Mouse (Mus musculus): ENCODE results near the gene Gm20388. TPM values are rescaled to one million over a fixed set of nuclear protein-coding genes. Genes with fewer than 3 reads are reported as not detected.
A peak's percentile ranks its signal among the peaks of the same experiment; 100 is the strongest.
"Not testable (repeated sequence)": the region's sequence is repeated elsewhere in the genome, so short reads cannot be mapped to it uniquely, and the experiment has no call there.

Gm20388 gene
- polyA plus RNA-seq, 1 experiment from 2014 or later = not detected

DNA sequence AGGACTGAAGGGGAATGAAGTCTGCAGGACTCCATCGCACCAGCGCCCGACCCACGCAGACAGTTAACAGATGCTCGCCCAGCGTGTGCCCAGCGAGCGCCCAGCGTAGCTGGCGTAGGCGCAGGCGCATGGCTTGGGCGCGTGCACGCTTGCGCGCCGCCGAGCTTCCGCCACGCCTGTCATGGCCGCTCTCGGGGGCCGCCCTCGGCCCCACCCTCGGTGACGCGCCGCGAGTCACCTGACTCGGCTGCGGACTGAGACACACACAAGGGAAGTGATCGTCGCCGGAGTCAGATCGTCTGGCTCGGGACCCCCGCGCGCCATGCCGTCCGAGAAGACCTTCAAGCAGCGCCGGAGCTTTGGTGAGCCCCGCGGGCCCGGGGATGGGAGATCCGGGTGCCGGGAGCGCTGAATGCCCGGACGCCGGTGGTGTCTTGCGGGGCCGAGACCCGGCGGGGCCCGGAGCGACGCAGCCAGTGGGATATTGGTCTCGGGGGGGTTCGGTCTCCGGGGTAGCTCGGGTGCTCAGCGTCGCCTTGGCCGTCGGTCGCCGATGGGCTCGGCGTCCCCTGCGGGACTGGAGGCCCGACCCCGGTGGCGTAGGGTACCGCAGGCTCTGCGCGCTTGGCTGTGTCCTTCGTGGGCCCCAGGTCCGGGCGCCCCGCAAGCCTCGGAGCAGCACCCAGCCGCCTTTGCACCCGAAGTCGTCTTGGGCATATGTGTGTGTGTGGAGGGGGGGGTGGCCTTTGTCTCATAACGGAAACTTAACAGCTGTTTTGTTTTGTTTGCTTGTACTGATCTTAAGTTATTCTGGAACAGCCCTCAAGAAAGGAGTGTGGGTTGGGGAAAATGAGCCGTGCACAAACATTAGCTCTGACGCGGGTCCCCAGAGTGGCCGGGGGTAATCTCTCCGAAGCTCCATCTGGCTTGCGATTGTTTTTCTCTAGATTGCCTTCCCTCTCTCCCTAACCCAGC lies 1679.8 kb downstream of the Gm20388 start, which contains the start of gene Map1lc3b:
Map1lc3b (plus strand) TSS at position 159 of the 975 bp plus-strand sequence.
- TF ChIP-seq CTCF (IDR thresholded peaks at IDR 0.05; ENCODE audit: low read depth) = peak; percentile 11; the same call in 1 of the 2 replicates
- no peaks in the 10 kb centered on the region for H3K27me3 ChIP-seq (replicated peaks; ENCODE audit: control insufficient read depth, insufficient read depth, low read length)
- peaks cover 14% of the 10 kb centered on the region for H3K4me1 ChIP-seq (replicated peaks; ENCODE audit: control insufficient read depth, insufficient read depth, low read length)
- peak; percentile 88 for ATAC-seq
- WGBS = under 1% methylated on average over 92 of the region's 94 CpGs
- H3K27ac ChIP-seq (ENCODE audit: low read depth, low read length) = peak within 1 kb of the TSS; percentile 84
- H3K9me3 ChIP-seq (ENCODE audit: control insufficient read depth) = no peaks in the 10 kb centered on the region
- peak within 1 kb of the TSS; percentile 84 for H3K4me3 ChIP-seq (ENCODE audit: low read depth, low read length)
- peak within 1 kb of the TSS; percentile 73 for H3K4me2 ChIP-seq (replicated peaks; ENCODE audit: low read depth)
- peak within 1 kb of the TSS; percentile 86 for H3K9ac ChIP-seq (ENCODE audit: low read depth, low read length)
- H3K36me3 ChIP-seq (ENCODE audit: control insufficient read depth, insufficient read depth) = peaks cover 22% of the 10 kb centered on the region

DNA sequence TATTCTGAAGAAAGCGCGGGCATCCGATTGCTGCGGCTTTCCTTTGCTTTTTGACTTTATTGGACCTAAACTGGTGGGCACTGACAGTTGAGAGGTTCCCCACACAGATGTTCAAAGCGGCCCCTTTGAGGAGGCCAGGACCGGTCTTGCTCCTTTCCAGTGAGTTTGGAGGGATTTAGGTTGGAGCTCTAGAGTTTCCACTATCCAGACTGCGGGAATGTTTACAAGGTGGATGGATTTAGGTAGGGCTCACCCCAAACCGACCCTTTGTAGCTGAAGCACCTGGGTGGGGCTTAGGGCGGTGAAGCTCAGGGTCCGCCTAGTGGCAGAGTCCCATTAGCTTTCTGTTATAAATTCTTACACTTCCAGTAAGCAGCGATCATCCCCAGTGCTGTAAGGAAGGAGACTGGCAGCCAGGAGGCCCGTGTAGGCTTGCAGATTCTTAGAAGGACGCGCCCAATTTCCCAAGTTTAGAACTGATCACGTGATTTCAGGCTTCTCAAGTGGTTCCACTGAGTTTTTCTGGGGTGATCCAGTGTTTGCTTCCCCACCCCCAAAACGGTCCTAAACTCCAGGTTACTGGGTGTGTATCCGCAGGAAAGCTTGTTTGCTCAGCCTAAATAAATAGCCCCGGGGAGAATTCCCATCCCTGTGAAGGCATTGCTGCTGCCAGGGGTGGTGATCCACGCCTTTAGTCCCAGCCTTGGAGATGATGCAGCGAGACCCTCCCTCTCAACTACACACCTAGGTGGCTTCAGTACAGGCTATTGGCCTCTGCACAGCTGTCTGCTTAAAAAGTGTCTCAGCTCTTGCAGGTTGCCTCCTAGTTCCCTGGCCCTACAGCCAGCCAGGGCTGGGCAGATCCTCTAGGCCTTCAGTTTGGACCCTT lies 1680.8 kb downstream of the Gm20388 start:
- H3K27ac ChIP-seq (ENCODE audit: low read depth, low read length) = peak overlapping the region; percentile 84
- peak overlapping the region; percentile 84 for H3K4me3 ChIP-seq (ENCODE audit: low read depth, low read length)
- H3K9me3 ChIP-seq (ENCODE audit: control insufficient read depth) = no peaks in the 10 kb centered on the region
- TF ChIP-seq CTCF (IDR thresholded peaks at IDR 0.05; ENCODE audit: low read depth) = peak; percentile 71
- 7% methylated on average over 20 of the region's 20 CpGs for WGBS
- H3K27me3 ChIP-seq (replicated peaks; ENCODE audit: control insufficient read depth, insufficient read depth, low read length) = no peaks in the 10 kb centered on the region
- peaks cover 14% of the 10 kb centered on the region for H3K4me1 ChIP-seq (replicated peaks; ENCODE audit: control insufficient read depth, insufficient read depth, low read length)
- peak; percentile 30 for ATAC-seq
- peaks cover 31% of the 10 kb centered on the region for H3K36me3 ChIP-seq (ENCODE audit: control insufficient read depth, insufficient read depth)
- peak overlapping the region; percentile 73 for H3K4me2 ChIP-seq (replicated peaks; ENCODE audit: low read depth)
- H3K9ac ChIP-seq (ENCODE audit: low read depth, low read length) = peak overlapping the region; percentile 86

DNA sequence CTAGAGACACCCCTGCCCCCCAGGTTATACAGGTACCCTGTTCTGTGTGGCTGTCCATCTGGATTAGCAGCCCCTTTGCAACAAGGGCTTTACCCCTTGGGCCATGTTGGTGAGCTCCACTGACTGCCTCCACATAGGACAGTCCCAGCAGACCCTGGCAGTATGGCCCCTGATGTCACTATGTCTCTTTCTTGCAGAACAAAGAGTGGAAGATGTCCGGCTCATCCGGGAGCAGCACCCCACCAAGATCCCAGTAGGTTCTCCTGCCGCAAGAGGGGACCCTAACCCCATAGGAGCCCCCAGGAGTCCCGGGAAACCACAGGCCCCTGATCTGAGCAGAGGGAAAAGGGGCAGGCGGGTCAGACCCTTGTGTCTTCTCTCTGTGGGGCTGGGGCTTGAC lies 1682.7 kb downstream of the Gm20388 start:
- 92% methylated on average over 5 of the region's 5 CpGs for WGBS
- Histone ChIP-seq H3K4me1 (replicated peaks; ENCODE audit: control insufficient read depth, insufficient read depth, low read length) (peaks cover 14% of the 10 kb centered on the region), H3K27me3 (replicated peaks; ENCODE audit: control insufficient read depth, insufficient read depth, low read length) (no peaks in the 10 kb centered on the region), H3K4me2 (replicated peaks; ENCODE audit: low read depth) (no peak overlapping the region), H3K9ac (ENCODE audit: low read depth, low read length) (no peak overlapping the region), H3K36me3 (ENCODE audit: control insufficient read depth, insufficient read depth) (peaks cover 45% of the 10 kb centered on the region), H3K27ac (ENCODE audit: low read depth, low read length) (no peak overlapping the region), H3K4me3 (ENCODE audit: low read depth, low read length) (no peak overlapping the region), H3K9me3 (ENCODE audit: control insufficient read depth) (no peaks in the 10 kb centered on the region)
- TF ChIP-seq CTCF (IDR thresholded peaks at IDR 0.05; ENCODE audit: low read depth) = no peak
- no peak for ATAC-seq

DNA sequence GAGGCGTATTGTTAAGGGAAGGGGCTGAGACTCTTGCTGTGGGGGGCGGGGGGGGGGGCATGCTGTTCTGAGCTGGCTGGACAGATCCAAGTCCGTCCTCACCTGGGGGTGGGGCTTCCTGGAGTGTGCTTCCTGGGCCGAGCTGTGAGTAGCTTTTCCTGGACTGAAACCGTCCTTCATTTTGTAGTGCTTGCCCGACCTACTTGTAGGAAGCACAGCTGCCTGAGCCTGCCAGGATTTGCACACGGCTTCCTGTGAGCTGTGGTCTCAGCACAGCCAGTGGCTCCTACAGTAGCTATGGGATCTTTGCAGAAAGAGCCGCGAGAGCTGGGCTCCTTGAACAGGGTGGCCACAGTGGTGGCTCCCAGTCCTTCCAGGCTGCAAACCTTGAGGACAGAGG lies 1683.3 kb downstream of the Gm20388 start:
- H3K9ac ChIP-seq (ENCODE audit: low read depth, low read length) = no peak overlapping the region
- peaks cover 14% of the 10 kb centered on the region for H3K4me1 ChIP-seq (replicated peaks; ENCODE audit: control insufficient read depth, insufficient read depth, low read length)
- peaks cover 46% of the 10 kb centered on the region for H3K36me3 ChIP-seq (ENCODE audit: control insufficient read depth, insufficient read depth)
- H3K4me2 ChIP-seq (replicated peaks; ENCODE audit: low read depth) = no peak overlapping the region
- H3K27ac ChIP-seq (ENCODE audit: low read depth, low read length) = no peak overlapping the region
- H3K27me3 ChIP-seq (replicated peaks; ENCODE audit: control insufficient read depth, insufficient read depth, low read length) = no peaks in the 10 kb centered on the region
- H3K4me3 ChIP-seq (ENCODE audit: low read depth, low read length) = no peak overlapping the region
- 78% methylated on average over 9 of the region's 9 CpGs for WGBS
- TF ChIP-seq CTCF (IDR thresholded peaks at IDR 0.05; ENCODE audit: low read depth) = no peak
- H3K9me3 ChIP-seq (ENCODE audit: control insufficient read depth) = no peaks in the 10 kb centered on the region
- no peak for ATAC-seq

DNA sequence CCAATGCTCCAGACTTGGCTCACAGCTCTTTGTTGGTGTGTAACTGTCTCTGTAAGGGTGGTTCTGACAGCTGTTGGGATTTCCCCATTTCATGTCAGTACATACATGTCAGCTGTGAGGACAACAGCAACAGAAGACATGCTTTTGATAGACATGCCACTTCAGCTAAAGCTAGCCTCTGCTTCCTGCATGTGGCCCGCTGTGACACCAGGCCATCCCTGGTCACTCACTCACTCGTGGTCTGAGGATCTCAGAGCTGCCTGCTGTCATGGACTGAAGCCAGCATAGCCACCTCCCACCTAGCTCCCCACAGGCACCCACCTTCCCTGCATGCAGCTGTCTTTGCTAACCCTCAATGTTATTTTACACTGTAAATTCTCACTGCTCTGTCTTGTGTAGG lies 1686.9 kb downstream of the Gm20388 start:
- H3K27me3 ChIP-seq (replicated peaks; ENCODE audit: control insufficient read depth, insufficient read depth, low read length); H3K4me3 ChIP-seq (ENCODE audit: low read depth, low read length); H3K9me3 ChIP-seq (ENCODE audit: control insufficient read depth); H3K4me1 ChIP-seq (replicated peaks; ENCODE audit: control insufficient read depth, insufficient read depth, low read length); H3K9ac ChIP-seq (ENCODE audit: low read depth, low read length); H3K27ac ChIP-seq (ENCODE audit: low read depth, low read length); ATAC-seq; H3K4me2 ChIP-seq (replicated peaks; ENCODE audit: low read depth): not testable (repeated sequence)
- H3K36me3 ChIP-seq (ENCODE audit: control insufficient read depth, insufficient read depth) = peaks cover 76% of the 10 kb centered on the region
- 83% methylated on average over 2 of the region's 2 CpGs for WGBS

DNA sequence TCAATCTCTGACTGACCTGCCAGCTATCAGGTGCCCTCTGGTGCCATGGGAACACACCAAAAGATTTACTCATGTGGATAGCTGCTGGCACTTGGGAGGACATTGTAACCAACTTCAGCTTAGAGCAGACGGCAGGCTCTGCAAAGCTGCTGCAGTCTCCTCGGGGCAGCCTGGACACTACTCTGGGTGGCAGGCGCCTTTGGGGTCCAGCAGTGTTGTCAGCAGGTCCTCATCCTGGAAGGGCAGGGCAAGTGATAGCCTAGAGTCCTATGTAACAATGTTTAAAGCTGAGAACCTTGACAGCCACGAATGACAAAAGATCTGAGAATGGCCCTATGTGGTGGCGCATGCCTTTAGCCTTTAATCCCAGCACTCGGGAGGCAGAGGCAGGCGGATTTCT lies 1687.5 kb downstream of the Gm20388 start:
- H3K4me3 ChIP-seq (ENCODE audit: low read depth, low read length) = no peak overlapping the region
- no peak overlapping the region for H3K4me2 ChIP-seq (replicated peaks; ENCODE audit: low read depth)
- no peaks in the 10 kb centered on the region for H3K9me3 ChIP-seq (ENCODE audit: control insufficient read depth)
- H3K27me3 ChIP-seq (replicated peaks; ENCODE audit: control insufficient read depth, insufficient read depth, low read length) = no peaks in the 10 kb centered on the region
- no peak overlapping the region; the same call in 1 of the 2 replicates for H3K27ac ChIP-seq (ENCODE audit: low read depth, low read length)
- TF ChIP-seq CTCF (IDR thresholded peaks at IDR 0.05; ENCODE audit: low read depth) = no peak
- 97% methylated on average over 7 of the region's 7 CpGs for WGBS
- H3K36me3 ChIP-seq (ENCODE audit: control insufficient read depth, insufficient read depth) = peaks cover 77% of the 10 kb centered on the region
- H3K9ac ChIP-seq (ENCODE audit: low read depth, low read length) = no peak overlapping the region
- no peaks in the 10 kb centered on the region for H3K4me1 ChIP-seq (replicated peaks; ENCODE audit: control insufficient read depth, insufficient read depth, low read length)
- ATAC-seq = no peak
